Mouse (Mus musculus) midbrain, embryonic 15.5 days (tissue): ENCODE measurements around the gene Dchs1. TPM values are rescaled to one million over a fixed set of nuclear protein-coding genes. Genes with fewer than 3 reads are reported as not detected.

ENCODE experiments used
- ATAC-seq: fragments of 200-750 bp; cut with Nextera tagmentation; replicated peaks from 2 replicates; pipeline ENCODE4 v1.8.0; 2017; ENCODE audit warnings: moderate TSS enrichment
- H3K27ac ChIP-seq: fragments of 300-500 bp; sonication (generic); 2 replicates; pipeline ENCODE4 v1.5.1; 2015; ENCODE audit warnings: mild to moderate bottlenecking, inconsistent platforms
- H3K27me3 ChIP-seq: fragments of 300-500 bp; sonication (generic); replicated peaks from 2 replicates; pipeline ENCODE4 v1.6.1; 2015; ENCODE audit warnings: inconsistent platforms
- H3K36me3 ChIP-seq: fragments of 300-500 bp; sonication (generic); replicated peaks from 2 replicates; pipeline ENCODE4 v1.6.1; 2015; ENCODE audit warnings: inconsistent platforms
- H3K4me1 ChIP-seq: fragments of 300-500 bp; sonication (generic); 2 replicates; pipeline ENCODE4 v1.6.1; 2015; ENCODE audit warnings: inconsistent platforms
- H3K4me2 ChIP-seq: fragments of 300-500 bp; sonication (generic); 2 replicates; pipeline ENCODE4 v1.6.1; 2015; ENCODE audit warnings: inconsistent platforms, mild to moderate bottlenecking, moderate library complexity
- H3K4me3 ChIP-seq: fragments of 300-500 bp; sonication (generic); 2 replicates; pipeline ENCODE4 v1.5.1; 2015; ENCODE audit warnings: mild to moderate bottlenecking, inconsistent platforms
- H3K9ac ChIP-seq: fragments of 300-500 bp; sonication (generic); 2 replicates; pipeline ENCODE4 v1.6.1; 2015; ENCODE audit warnings: mild to moderate bottlenecking, inconsistent platforms
- H3K9me3 ChIP-seq: fragments of 300-500 bp; sonication (generic); 2 replicates; pipeline ENCODE4 v1.6.1; 2016; ENCODE audit warnings: inconsistent platforms
- WGBS: fragments of 180-500 bp; shearing (Covaris S2); methylation state at CpG from one replicate; pipeline ENCODE4 v1.1.7; 2015; ENCODE audit warnings: mixed read lengths; 5-methylcytosine and 5-hydroxymethylcytosine counted together
- polyA plus RNA-seq: library from polyadenylated mRNA; unstranded; fragments of >200 nt; fragmentation: Nextera tagmentation; extraction: Ambion mirVana; gene quantifications from 2 replicates; pipeline ENCODE4 v1.2.1, GENCODE M21; 2015

Gene Dchs1
- 17.9 and 19.0 TPM in 2 replicates for polyA plus RNA-seq

DNA sequence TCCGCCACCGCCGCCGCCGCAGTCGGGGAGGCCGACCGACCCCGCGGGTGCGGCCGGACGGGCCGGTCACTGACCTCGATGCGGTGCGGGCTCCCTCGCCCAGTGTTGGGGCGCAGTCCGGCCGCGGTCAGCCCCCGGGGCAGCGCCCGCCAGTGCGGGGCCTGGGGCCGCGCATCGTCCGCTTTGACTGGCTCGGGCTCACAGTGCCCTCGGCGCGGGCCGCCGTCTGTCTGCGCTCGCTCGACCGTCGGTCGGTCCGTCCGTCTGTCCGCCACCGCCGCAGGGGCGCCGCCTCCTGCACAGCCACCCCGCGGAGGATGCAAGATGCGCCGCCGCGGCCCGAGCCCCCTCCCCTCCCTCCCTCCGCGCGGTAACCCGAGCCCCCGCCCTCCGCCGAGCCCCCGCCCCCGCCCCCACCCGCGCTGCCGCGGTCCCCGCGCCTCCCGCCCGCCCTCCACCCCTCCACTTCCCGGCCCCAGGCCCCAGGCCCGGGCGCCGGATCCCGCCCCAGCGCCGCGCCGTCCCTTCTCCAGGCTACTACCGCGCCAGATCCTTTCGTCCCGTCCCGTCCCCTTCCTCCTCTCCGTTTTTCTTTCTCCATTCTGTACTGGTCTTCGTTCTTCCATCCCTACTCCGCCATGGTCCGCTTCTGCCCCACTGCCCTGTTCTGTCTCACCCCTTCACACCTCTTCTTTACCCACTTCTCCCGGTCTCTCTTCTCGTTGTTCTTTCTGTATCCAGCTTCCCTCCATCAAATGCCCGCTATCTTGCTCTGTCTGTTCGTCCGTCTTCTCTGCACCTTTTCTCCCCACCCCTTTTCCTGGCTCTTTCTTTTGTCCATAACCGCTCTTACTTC lies at the start of gene Dchs1:
Gene Dchs1, minus strand, starts transcription at position 370 of the 856 bp plus-strand sequence.
- peak; percentile 80 for ATAC-seq
- 0 out of 2 replicates have a peak, but pooled peaks cover 8% of the 10 kb centered on the region for H3K36me3 ChIP-seq
- H3K27ac ChIP-seq, result peak within 1 kb of the TSS; percentile 98
- H3K9me3 ChIP-seq, result no peaks in the 10 kb centered on the region
- H3K4me2 ChIP-seq, result peak within 1 kb of the TSS; percentile 68
- H3K4me1 ChIP-seq, result peaks cover 50% of the 10 kb centered on the region
- peak within 1 kb of the TSS; percentile 99 for H3K9ac ChIP-seq
- under 1% methylated on average over 63 of the region's 97 CpGs for WGBS
- no peaks in the 10 kb centered on the region for H3K27me3 ChIP-seq
- peak within 1 kb of the TSS; percentile 86 for H3K4me3 ChIP-seq

DNA sequence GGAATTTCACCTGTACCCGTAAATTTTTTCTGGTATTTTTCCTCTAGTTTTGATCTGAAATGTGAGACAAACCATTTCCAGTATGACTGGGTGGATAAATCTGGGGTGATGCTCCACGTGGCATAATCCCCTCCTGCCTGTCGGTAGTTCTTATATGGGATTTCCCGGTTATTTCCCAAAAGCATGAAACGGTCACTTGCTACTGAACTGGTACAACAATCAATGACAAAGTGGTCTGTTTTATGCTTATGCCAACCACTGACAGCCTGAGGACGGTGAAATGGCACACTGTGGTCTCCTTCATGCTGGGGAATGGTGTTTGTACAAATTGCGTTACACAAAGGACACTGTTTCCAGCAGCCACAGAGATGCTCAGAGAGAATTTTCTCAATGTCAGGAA lies 36.8 kb upstream of the Dchs1 start:
- Histone ChIP-seq H3K36me3 (no peaks in the 10 kb centered on the region), H3K9me3 (no peaks in the 10 kb centered on the region), H3K4me3 (no peak overlapping the region), H3K4me1 (no peaks in the 10 kb centered on the region), H3K9ac (no peak overlapping the region), H3K4me2 (no peak overlapping the region), H3K27me3 (no peaks in the 10 kb centered on the region), H3K27ac (no peak overlapping the region)
- WGBS, result 75% methylated on average over 7 of the region's 7 CpGs
- ATAC-seq, result no peak

DNA sequence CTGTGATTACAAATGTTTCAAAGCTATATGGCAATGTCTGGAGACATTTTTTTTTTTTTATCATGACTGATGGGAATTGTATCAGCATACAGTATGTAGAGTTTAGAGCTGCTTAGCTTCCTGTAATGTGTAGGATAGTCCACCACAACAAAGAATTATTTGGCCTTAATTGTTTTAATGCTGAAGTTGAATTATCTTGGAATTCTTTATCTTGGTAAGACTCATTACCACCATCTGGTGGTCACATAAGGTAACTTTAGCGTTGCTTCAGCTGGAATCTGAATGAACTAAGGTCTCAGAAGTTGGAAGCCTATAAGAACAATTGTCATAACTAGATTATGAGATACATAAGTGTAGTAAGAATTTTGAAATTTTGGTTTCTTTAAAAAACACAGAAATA lies 31.0 kb upstream of the Dchs1 start:
- Histone ChIP-seq H3K27ac (no peak overlapping the region), H3K4me1 (no peaks in the 10 kb centered on the region), H3K9me3 (no peaks in the 10 kb centered on the region), H3K4me3 (no peak overlapping the region), H3K27me3 (no peaks in the 10 kb centered on the region), H3K36me3 (no peaks in the 10 kb centered on the region), H3K9ac (no peak overlapping the region), H3K4me2 (no peak overlapping the region)
- ATAC-seq, result 0 out of 2 replicates have a peak, but pooled peaks have one; percentile 43
- WGBS, result 0% methylated on average over 1 of the region's 1 CpGs

DNA sequence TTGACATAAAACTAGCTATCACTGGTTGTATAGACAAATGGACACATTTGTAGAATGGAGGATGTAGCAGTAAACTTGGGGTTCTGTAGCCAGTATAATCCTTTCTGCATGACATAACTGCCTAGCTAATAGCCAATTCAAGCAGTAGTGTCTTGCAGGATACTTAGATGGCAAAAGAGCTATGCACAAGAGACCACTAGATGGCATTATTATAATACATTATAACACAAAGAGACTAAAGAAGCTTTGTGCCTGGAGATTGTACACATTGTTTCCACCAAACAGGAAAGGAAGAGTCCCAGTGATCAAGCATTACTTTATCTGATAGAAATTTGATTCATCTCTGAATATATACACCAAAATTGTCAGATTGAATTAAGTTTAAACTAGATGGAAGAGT lies 29.3 kb upstream of the Dchs1 start:
- Histone ChIP-seq H3K9me3 (no peaks in the 10 kb centered on the region), H3K27me3 (no peaks in the 10 kb centered on the region), H3K9ac (no peak overlapping the region), H3K4me3 (no peak overlapping the region), H3K36me3 (no peaks in the 10 kb centered on the region), H3K27ac (no peak overlapping the region), H3K4me2 (no peak overlapping the region), H3K4me1 (no peaks in the 10 kb centered on the region)
- no peak for ATAC-seq

DNA sequence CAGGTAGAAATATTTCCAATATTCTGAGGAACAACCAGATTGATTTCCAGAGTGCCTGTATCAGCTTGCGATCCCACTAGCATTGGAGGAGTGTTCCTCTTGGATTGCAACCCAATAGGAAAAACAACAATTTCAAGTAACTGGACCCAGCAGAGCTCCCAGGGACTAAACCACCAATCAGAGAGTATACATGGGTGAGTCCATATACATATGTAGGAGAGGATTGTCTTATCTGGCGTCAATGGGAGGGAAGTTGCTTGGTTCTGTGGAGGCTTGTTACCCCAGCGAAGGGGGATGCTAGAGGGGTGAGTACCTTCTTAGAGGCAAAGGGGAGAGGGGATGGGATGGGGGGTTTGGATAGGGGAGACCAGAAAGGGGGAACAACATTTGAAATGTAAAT lies 25.9 kb upstream of the Dchs1 start:
- Histone ChIP-seq H3K9ac (no peak overlapping the region), H3K36me3 (no peaks in the 10 kb centered on the region; the same call in 1 of the 2 replicates), H3K9me3 (no peaks in the 10 kb centered on the region), H3K4me1 (peaks cover 13% of the 10 kb centered on the region), H3K4me2 (no peak overlapping the region), H3K27ac (no peak overlapping the region), H3K27me3 (no peaks in the 10 kb centered on the region), H3K4me3 (no peak overlapping the region)
- no peak for ATAC-seq
- 86% methylated on average over 3 of the region's 3 CpGs for WGBS

DNA sequence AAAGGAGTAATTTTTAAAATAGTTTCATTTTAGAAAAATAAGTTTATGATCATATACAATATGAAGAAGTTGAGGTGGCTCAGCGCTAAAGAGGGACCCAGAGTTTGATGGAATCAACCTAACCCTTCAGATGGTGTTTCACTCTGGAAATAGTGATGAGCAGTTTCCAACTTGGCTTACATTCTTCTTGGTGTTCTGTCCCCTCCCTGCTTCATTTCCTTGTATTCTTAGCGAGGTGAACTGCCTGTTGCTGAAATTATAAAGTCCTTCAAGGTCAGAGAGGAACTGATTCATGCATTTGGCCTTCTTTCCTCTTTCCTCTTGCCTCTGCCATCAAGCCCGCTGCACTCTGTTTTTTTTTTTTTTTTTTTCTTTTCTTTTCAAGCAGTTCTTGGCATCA lies 25.1 kb upstream of the Dchs1 start:
- Histone ChIP-seq H3K27me3 (no peaks in the 10 kb centered on the region), H3K4me1 (peaks cover 13% of the 10 kb centered on the region), H3K4me2 (no peak overlapping the region), H3K9ac (no peak overlapping the region), H3K36me3 (no peaks in the 10 kb centered on the region; the same call in 1 of the 2 replicates), H3K9me3 (no peaks in the 10 kb centered on the region), H3K4me3 (no peak overlapping the region), H3K27ac (no peak overlapping the region)
- 81% methylated on average over 3 of the region's 3 CpGs for WGBS
- no peak for ATAC-seq

DNA sequence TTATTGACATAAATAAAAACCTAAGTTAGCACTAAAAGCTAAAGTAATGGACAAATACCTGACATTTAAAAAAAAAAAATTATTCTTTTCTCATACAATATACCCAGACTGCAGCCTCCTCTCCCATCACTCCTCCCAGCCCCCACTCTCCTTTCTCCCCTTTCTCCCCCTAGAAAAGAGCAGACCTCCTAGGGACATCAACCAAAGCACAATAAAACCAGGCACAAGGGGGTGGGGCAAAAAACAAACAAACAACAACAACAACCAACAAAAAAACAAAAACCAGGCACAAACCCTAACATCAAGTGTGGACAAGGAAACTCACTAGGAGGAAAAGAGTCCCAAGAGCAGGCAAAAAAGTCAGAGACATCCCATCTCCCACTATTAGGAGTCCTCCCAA lies 24.1 kb upstream of the Dchs1 start:
- Histone ChIP-seq H3K9ac (no peak overlapping the region), H3K36me3 (peaks cover 3% of the 10 kb centered on the region; the same call in 1 of the 2 replicates), H3K4me3 (peak overlapping the region; percentile 96), H3K27ac (0 out of 2 replicates have a peak overlapping the region, but pooled peaks have one; percentile 93), H3K4me1 (peaks cover 13% of the 10 kb centered on the region), H3K4me2 (peak overlapping the region; percentile 28), H3K27me3 (no peaks in the 10 kb centered on the region), H3K9me3 (no peaks in the 10 kb centered on the region)
- peak; percentile 26 for ATAC-seq

DNA sequence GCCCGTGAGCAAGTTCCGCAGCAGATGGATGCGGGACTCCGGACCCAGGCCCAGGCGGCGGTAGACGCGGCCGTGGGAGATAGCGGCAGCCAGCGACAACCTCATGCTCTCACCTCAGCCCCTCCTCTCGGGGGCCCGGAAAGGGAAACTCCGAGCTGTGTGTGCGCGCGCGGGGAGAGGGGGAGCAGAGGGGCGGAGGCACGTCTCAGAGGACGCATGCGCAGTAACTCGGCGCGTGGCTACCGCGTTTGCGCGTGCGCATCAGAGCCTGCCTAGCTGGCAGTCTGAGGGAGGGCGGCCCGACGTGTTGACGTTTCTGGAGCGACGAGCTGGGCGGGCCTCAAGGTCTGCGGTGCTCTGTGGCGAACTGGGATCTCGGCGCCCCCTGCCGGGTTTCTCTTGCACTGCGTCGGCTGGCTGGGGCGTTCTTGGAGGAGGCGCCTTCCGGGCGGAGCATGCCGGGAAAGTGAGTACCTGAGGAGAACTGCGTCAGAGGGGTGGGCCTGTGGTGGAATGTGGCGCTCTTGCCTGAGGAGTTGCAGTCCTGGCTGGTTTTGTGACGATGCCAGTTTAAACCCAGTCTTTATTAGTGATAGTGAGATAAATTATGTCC lies 23.5 kb upstream of the Dchs1 start, which contains the start of gene Mrpl17:
Gene Mrpl17, minus strand, starts transcription at position 223 of the 613 bp plus-strand sequence.
- Histone ChIP-seq H3K4me1 (peaks cover 13% of the 10 kb centered on the region), H3K27ac (peak within 1 kb of the TSS; percentile 93), H3K4me2 (peak within 1 kb of the TSS; percentile 87), H3K4me3 (peak within 1 kb of the TSS; percentile 96), H3K9ac (peak within 1 kb of the TSS; percentile 97), H3K9me3 (no peaks in the 10 kb centered on the region), H3K36me3 (peaks cover 3% of the 10 kb centered on the region; the same call in 1 of the 2 replicates), H3K27me3 (no peaks in the 10 kb centered on the region)
- WGBS, result under 1% methylated on average over 49 of the region's 52 CpGs
- ATAC-seq, result peak; percentile 98

DNA sequence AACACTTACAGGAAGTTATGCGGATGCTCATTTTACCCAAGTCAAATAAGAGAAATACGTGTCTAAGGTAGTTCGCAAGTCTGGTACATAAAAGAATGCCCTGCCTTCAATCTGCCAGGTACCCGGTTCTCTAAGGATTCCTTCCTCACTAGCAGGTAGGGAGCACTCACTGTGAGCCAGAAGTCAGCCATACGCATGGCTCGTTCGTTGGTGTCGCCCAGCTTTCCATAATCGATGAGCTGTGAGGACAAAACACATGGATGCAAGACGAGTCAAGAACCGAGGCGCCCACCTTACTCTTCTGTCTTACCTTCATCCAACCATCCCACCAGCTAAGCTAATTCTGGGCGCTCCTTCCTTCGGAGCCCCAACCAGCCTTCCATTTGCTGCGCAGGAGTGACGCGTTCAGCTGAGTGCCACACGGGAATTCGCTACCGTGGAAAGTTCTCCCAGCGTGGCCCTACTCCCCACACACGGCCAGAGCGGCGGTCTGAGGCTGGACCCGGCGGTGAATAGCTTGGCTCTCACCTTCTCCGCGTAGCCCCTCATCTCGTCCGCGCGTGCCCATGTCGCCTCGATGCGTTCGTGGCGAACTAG lies 22.9 kb upstream of the Dchs1 start:
- peak; percentile 81 for ATAC-seq
- Histone ChIP-seq H3K27ac (peak overlapping the region; percentile 93), H3K36me3 (peaks cover 3% of the 10 kb centered on the region; the same call in 1 of the 2 replicates), H3K4me2 (peak overlapping the region; percentile 87), H3K27me3 (no peaks in the 10 kb centered on the region), H3K9ac (peak overlapping the region; percentile 97), H3K4me1 (peaks cover 13% of the 10 kb centered on the region), H3K9me3 (no peaks in the 10 kb centered on the region), H3K4me3 (peak overlapping the region; percentile 96)
- 4% methylated on average over 37 of the region's 37 CpGs for WGBS

DNA sequence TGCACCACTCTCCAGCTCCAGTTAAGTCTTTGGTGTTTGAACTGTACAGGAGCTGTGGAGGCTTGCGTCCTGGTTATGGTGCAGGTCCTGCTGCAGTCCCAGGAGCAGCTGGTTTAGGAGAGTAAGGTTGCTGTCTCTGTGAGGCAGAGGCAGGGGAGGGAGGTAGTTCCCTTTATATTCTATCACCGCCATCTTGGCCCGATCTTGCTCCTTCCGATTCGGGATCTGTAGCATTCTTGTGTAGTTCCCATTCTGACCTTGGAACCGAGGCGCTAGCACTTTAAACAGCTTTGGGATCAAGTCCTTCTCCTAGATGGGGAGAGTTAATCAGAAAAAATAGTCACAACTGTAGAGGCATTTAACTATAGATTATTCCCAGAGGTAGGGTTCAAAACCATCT lies 22.4 kb upstream of the Dchs1 start:
- Histone ChIP-seq H3K27me3 (no peaks in the 10 kb centered on the region), H3K9ac (peak overlapping the region; percentile 97; the same call in 1 of the 2 replicates), H3K27ac (no peak overlapping the region), H3K4me1 (peaks cover 13% of the 10 kb centered on the region), H3K36me3 (peaks cover 3% of the 10 kb centered on the region; the same call in 1 of the 2 replicates), H3K4me2 (peak overlapping the region; percentile 87), H3K9me3 (no peaks in the 10 kb centered on the region), H3K4me3 (peak overlapping the region; percentile 96)
- no peak for ATAC-seq
- 85% methylated on average over 7 of the region's 7 CpGs for WGBS

DNA sequence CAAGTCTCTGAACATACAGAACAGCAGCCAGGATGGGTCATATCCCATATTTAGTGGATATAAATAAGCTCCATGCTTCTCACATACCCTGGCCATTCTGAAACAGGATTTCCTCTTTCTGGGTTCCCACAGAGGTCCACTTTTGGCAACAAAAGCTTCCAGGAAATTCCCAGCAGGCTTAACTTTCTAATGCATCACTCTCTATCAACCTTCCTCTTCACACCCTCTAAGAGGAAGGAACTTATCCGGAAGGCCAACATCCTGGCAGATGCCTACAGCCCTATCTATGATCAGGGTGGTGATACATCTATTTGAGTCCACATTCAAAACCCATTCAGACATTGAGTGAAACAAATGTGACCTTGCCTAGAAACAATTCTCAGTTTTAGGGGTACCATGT lies 20.9 kb upstream of the Dchs1 start:
- H3K36me3 ChIP-seq, result peaks cover 3% of the 10 kb centered on the region; the same call in 1 of the 2 replicates
- H3K9ac ChIP-seq, result no peak overlapping the region
- 91% methylated on average over 1 of the region's 1 CpGs for WGBS
- no peaks in the 10 kb centered on the region for H3K9me3 ChIP-seq
- no peaks in the 10 kb centered on the region for H3K27me3 ChIP-seq
- no peak overlapping the region for H3K4me2 ChIP-seq
- peaks cover 13% of the 10 kb centered on the region for H3K4me1 ChIP-seq
- no peak for ATAC-seq
- H3K27ac ChIP-seq, result no peak overlapping the region
- H3K4me3 ChIP-seq, result no peak overlapping the region

DNA sequence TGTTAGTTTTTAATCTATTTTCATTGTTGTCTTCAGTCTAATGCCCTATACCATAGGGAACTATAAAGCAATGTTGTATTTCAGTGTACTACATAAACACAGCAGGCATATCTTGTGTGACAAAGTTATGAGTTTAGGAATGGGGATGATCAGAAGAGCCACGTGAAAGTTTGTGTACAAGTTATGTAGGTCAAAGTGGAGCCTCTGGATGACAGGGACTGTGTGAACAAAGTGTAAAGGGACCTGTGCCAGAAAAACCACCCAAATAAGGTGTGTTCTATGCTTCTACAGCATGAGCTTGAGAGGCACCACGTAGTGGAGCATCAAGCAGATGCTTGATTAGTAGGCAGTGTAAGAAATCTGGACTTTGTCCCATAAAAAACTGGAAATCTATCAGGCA lies 19.3 kb upstream of the Dchs1 start:
- H3K9ac ChIP-seq, result no peak overlapping the region
- no peak overlapping the region for H3K4me2 ChIP-seq
- no peaks in the 10 kb centered on the region for H3K9me3 ChIP-seq
- no peak for ATAC-seq
- peaks cover 3% of the 10 kb centered on the region; the same call in 1 of the 2 replicates for H3K36me3 ChIP-seq
- no peak overlapping the region for H3K4me3 ChIP-seq
- peaks cover 13% of the 10 kb centered on the region for H3K4me1 ChIP-seq
- no peaks in the 10 kb centered on the region for H3K27me3 ChIP-seq
- no peak overlapping the region for H3K27ac ChIP-seq
- 67% methylated on average over 2 of the region's 2 CpGs for WGBS
